Mouse (Mus musculus) cerebellum, adult 2 months (tissue): Measurements from ENCODE around the gene Lrrc15.

ENCODE experiments used
- CTCF ChIP-seq: fragments of 200-500 bp; IDR thresholded peaks from 2 replicates; pipeline ENCODE4 v1.5.1; 2011; ENCODE audit warnings: low read depth, mild to moderate bottlenecking, control low read depth, low read length, moderate library complexity, borderline replicate concordance; ENCODE audit not compliant: insufficient read depth
- POLR2A ChIP-seq: fragments of 200-500 bp; IDR thresholded peaks from 2 replicates; pipeline ENCODE4 v1.6.1; 2011; ENCODE audit warnings: low read length, control low read depth, borderline replicate concordance; ENCODE audit not compliant: insufficient read depth

DNA sequence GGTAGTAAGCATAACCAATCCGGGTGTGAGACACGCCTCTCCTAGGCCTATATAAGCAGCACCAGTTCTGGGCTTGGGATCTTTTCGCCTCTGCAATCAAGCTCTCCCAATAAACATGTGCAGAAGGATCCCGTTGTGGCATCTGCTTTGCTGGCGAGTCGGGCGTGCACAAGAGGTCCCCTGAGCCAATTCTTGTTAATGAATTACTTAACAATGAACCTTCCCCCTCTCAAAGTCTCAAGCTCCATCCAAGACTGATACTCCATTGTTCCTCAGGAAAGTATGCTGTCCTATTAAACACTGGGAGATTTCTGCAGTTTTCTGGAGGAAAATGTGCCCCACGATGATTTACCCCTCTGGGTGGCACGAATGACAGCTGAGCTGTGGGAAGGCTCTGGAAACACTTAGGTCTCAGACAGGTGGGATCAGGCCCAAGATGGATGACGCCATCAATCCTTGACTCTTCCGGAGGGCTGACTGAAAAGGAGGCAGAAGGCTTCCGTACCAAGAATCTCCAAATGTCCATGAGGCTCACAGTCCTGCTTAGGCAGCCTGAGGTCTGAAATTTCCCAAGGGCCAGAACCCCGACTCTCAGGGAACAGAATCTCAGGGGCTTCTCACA is 61.8 kb downstream of the Lrrc15 start:
- TF ChIP-seq CTCF (no peak), POLR2A (no peak)
